Mouse (Mus musculus) splenic B cell, adult 2 months (primary cell): ENCODE measurements around the gene Zfp128.
"Not testable (repeated sequence)": the region's sequence is repeated elsewhere in the genome, so short reads cannot be mapped to it uniquely, and the experiment has no call there.

Experiments used
- DNase-seq: peaks from one replicate; pipeline ENCODE4 v3.0.0-alpha.2; 2011; ENCODE audit warnings: low read depth, low spot score
- H3K27me3 ChIP-seq: 2 replicates; pipeline ENCODE4 v1.6.1; 2012; ENCODE audit warnings: mild to moderate bottlenecking, low read length, moderate library complexity, mixed read lengths; ENCODE audit not compliant: control insufficient read depth, poor library complexity, insufficient read depth, severe bottlenecking
- H3K36me3 ChIP-seq: 2 replicates; pipeline ENCODE4 v1.6.1; 2012; ENCODE audit warnings: mild to moderate bottlenecking, low read length, moderate library complexity, mixed read lengths; ENCODE audit not compliant: control insufficient read depth, poor library complexity, insufficient read depth, severe bottlenecking

Zfp128 gene

DNA sequence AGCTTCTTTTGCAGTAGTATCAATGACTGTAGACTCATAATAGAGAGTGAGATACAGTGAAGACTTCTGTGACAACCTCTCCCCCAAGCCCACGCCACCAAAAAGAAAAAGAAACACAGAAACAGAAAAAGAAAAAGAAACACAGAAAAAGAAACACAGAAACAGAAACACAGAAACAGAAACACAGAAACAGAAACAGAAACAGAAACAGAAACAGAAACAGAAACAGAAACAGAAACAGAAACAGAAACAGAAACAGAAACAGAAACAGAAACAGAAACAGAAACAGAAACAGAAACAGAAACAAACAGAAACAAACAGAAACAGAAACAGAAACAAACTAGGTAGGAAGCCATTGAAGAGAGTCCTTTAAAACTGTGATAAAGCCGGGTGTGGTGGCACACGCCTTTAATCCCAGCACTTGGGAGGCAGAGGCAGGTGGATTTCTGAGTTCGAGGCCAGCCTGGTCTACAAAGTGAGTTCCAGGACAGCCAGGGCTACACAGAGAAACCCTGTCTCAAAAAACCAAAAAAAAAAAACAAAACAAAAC, 56.4 kb downstream of the Zfp128 start:
- DNase-seq: peak; percentile 43
- H3K36me3 ChIP-seq, H3K27me3 ChIP-seq: not testable (repeated sequence)

- no peak for DNase-seq
- H3K36me3 ChIP-seq: no peaks in the 10 kb centered on the region
- H3K27me3 ChIP-seq: no peaks in the 10 kb centered on the region
These were observed 59.6 kb downstream of the Zfp128 start for GRCm38 (mm10) chr7:12940599-12940998.
